Mouse (Mus musculus) common myeloid progenitor, adult 5-6 weeks (primary cell): ENCODE measurements around the gene Phf21a. TPM values are rescaled to one million over a fixed set of nuclear protein-coding genes. Genes with fewer than 3 reads are reported as not detected.

Experiments used
- ATAC-seq: replicated peaks from 2 replicates; pipeline ENCODE4 v1.8.0; 2016; ENCODE audit warnings: low read depth, mild to moderate bottlenecking, moderate TSS enrichment, inconsistent platforms; ENCODE audit not compliant: poor library complexity, severe bottlenecking
- total RNA-seq: library from RNA; stranded (forward); fragments of 200-1000, 187-1606 nt; gene quantifications from 2 replicates; pipeline ENCODE4 v1.2.3, GENCODE M21; 2017

Gene Phf21a
- total RNA-seq, 1 experiment from 2014 or later = 40.4 TPM

DNA sequence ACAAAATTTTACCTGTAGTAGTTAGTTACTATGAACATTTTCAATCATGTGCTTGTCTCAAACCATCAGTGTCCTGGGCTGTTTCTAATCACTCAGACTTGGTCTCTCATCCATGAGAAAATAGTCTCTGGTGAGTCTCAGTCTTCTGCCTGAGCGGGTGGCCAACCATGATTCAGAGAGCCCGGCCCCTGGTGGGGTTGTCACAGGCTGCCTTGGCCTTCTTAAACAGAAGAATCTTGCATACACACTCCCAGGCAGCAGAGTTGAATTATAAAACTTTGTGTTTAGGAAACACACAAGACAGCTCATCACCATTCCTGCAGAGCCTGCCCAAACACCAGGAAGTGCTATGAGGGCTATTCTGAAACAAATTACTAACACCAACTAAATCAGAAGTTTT lies 239.0 kb downstream of the Phf21a start:
- no peak for ATAC-seq

DNA sequence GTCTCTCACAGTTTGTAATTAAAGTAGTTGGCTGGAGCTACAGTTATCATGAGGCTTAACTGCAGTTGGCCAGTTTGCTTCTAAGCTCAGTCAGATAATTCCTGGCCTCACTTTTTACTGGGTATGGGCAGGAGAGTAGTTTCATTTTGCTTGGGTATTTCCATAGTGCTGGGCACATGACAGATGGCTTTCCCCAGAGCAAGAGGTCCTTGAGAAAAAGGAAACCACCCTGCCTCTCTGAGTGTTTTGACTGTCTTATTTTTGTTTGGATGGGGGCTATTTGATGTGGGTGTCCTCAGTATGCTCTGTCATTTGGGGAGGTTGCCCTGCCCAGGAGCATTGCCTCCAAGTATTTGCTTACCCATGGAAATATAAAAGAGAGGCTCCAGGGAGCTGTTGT lies 249.5 kb downstream of the Phf21a start:
- no peak for ATAC-seq

DNA sequence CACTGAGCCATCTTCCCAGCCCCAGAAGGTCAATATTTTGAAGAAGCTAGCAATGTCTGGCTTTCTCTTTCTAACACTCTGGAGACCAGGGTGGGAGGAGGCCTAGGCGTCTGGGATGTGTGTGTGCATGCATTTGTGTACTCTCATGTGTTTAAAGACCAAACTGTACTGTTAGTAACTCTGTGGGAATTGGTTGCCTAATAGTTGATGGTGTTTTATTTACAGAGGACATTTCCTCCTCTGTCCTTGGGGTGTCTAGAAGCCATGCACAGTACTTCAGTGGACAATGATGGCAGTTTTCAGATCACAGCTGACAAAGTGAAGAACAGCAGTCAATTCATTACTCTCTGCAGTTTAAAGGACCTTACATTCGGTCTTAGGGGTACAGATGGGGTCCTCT lies 254.3 kb downstream of the Phf21a start:
- no peak for ATAC-seq

DNA sequence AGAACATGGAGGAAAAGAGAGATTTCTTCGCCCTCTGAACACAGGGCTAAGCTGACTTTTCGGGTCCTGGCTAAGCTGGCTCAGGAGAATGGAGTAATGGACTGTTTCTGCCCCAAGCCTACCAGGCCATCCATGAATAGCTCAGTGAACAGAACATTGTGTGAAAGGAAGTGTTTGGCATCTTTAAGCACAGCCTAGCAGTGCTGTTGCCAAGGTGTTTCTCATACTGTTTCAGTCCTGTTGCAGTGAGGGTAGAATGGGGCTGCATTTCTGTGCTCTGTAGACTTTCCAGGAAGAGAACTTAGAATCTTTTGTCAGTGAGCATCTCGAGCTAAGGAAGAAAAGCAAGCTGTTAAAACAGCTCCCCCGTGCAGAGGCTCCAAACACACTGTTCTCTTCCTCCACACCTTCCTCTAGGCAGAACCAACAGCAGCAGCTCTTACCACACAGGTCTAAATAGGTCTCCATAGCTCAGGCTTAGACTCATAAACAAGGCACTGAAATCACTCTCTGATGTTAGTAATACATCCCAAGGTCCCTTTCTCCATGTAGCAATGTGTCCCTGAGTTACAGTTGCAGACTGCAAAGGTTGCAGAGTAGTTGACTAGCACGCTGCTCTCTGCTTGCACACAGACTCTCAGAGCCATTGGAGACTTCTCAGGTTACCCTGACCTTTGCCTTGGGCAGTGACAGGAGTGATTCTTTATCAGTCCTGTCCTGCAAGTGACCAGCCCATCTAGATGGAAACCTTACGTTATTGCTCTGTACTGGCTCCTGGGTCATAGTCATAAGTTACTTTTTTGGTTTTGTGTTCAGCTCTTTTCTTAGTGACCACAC lies 256.9 kb downstream of the Phf21a start:
- no peak for ATAC-seq

DNA sequence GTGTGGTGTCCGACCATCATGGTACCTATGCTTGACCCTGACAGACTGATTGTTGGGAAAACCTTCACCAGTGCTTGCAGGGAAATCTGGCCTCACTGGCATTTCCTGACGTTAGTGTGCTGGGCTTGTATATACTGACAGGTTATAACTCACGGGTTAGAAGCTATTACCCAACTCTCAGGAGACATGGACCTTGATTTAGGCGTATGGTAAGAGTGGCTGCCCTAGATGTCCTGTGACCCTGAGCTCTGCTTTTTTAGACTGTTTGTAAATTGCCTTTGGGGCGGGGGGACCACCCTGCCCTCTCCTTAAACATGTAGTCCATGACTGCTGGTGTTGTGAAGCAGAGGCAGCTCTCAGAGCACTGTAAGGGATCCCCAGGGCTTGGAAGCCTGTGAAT lies 257.8 kb downstream of the Phf21a start:
- ATAC-seq = no peak

DNA sequence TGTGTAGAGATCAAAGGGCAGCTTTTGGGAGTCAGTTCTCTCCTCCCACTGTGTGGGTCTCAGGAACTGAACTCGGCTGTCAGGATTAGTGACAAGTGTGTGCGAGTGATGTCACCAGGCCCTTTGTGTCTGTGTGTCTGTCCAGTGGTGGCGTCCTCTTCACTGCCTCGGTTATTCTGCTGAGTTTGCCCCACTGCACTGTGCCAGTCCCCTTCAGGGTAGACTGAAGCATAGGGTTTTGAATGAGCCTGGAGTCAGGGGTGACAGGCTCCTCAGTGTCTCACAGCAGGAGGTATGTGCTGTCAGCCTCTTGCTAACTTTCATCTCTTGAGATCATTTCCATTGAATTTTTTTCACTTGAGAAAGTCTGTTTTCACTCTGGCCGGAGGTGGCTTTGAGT lies 260.5 kb downstream of the Phf21a start:
- no peak for ATAC-seq

DNA sequence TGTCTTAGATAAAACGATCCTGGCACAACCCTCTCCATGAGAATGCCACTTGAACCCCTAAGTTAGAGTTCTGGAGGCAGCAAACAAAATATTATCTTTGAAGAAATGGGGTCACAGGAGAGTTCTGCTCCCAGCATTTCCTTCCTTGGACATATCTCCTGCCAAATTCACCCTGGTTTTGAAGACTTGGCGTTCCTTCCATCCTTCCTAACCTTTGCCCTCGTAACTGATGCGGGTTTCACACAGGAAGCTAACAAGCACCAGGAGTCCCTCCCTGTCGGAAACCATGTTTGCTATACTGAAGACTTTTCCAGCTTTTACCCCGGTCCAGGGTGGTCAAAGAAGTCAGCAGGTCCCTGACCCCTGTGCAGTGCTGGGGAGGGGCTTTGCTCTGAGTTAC lies 261.3 kb downstream of the Phf21a start:
- no peak for ATAC-seq

DNA sequence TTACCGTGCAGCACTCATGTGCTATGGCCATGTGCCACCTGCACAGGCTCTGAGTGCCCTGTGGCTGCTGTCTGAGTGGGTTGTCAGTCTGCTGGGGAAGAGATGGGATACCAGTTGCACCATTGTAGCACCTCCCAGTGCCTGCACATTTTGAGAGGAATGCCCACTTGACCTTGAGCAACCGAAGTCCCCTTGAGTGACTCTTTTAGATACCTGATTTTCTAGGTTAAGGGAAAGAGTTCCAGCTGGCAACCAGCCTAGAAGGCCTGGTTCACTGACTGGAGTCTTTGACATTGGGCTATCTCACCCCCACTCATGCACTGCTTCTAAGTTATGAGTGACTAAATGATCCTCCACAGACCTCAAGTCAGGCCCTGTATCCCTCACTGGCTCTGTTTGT lies 266.4 kb downstream of the Phf21a start:
- ATAC-seq = no peak

DNA sequence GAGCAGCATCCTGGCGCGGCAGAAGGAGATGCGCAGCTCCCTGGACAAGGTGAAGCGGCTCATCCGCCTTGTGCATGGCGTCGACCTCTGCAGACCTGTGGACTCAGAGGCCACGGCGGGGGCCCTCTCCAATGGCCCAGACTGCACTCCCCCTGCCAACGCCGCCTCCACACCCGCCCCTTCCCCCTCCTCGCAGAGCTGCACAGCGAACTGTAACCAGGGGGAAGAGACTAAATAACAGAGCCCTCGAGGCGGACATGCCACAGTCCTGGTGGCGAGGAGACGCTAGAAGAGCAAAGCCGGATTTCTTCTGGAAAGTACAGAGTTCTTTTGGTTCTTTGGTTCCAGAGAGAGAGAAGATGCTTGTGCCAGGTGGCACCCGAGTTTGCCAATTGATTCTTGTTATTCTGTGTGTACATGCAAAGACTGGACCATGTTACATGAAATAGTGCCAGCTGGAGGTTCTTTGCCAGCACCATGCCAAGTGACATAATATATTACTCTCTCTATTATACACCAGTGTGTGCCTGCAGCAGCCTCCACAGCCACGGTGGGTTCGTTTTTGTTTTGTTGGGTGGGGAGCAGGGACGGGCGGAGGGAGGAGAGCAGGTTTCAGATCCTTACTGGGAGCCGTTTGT lies 267.4 kb downstream of the Phf21a start:
- no peak for ATAC-seq

DNA sequence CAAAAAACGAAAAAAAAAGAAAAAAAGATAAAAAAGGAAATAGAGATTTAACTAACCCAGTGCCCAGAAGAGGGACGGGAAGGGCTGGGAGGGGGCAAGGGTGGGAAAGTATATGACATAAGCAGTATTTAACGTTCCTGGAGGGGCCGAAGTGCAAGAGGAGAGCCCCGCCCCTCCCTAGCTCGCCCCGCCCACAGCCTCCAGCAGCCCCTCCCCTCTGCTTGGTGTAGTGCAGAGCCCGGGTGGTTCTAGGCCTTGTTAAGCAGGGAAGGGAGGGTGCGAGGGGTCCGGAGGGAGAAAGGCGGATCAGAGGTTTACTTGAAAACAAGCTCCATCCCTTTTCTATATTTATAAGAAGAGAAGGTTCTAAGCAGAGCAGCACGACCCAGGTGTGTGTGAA lies 268.0 kb downstream of the Phf21a start:
- ATAC-seq = no peak

DNA sequence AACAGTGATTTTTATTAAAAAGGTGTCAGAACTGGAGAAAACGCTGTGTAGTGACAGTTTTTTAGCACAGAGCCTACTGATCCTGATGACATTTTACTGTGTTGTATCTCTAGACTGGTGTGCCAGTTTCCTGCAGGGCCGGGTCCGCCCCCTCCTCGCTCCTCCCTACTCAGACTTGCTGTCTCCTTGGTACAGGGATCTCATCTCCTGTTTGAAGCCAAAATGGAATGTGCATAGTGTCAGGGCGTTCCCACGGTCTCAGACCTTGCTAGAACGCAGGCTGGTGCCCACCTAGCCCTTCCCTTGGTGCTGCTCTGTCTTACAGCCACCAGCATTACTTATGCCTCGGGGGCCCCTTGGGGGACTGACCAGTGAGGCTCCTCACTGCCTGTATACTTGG lies 268.9 kb downstream of the Phf21a start:
- no peak for ATAC-seq

DNA sequence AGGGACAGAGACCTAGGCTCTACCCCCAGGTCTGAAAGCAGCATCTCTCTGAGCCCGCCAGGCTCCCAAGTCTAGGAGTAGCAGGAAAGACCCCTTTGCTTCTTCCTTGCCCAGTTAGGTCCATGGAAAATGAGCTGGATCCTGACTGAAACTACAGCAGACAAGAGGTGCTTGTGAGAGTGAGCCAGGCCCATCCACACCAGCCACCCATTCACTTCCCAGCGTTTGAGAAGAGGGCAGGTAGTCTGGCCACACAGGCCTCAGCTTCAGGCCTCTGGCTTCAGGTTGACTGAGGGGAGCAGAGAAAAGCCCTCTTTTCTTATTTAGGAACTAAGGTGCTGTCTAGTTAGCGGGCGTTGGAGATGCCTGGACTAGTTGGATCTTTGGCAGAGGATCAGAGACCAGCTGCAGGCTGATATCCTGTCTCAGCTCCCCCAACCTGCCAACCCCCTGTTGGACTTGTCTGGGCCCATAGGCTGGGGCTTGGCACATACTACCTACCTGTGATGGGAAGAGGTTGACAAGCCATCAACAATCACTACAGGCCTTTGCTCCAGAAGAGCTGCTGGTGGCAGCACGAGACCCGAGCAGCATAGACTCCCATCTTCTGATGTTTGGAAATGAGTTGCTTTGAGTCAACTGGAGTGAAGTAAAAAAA lies 269.8 kb downstream of the Phf21a start:
- no peak for ATAC-seq

DNA sequence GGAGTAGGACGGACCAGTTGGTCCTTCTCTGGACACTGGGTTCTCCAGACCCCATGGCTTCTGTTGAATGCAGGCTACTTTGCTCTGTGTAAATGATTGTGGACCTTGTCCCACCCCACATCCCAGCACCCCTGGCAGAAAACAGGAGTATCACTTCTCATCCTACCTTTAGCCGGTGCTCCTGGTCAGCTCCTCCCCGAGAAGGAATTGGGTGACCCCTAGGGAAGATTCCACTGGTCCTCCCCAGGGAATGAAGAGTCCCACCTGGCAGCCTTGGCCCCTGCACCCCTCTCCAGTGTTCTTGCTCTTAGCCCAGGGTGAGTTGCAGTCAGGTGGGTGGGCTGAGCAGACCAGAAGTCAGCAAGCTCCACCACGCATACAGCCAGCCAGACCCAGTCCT lies 271.2 kb downstream of the Phf21a start:
- no peak for ATAC-seq

DNA sequence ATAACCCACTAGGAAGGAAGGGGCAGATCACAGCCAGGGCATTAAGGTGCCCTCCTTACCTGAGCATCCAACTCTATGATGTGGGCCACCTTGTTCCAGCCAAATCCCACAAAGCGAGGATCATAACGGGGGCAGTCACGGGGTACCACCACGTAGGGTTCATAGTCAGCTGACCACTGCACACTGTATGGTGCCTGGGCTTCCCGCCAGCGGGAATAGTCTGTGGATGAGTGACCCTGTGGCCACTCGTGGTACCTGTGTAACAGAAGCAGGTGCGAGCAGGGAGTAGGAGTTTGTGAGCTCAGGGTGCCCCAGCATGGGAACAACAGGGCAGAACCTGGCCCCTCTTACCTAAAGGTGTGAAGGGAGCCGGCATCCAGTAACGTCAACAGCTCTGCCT lies 272.7 kb downstream of the Phf21a start:
- no peak for ATAC-seq

DNA sequence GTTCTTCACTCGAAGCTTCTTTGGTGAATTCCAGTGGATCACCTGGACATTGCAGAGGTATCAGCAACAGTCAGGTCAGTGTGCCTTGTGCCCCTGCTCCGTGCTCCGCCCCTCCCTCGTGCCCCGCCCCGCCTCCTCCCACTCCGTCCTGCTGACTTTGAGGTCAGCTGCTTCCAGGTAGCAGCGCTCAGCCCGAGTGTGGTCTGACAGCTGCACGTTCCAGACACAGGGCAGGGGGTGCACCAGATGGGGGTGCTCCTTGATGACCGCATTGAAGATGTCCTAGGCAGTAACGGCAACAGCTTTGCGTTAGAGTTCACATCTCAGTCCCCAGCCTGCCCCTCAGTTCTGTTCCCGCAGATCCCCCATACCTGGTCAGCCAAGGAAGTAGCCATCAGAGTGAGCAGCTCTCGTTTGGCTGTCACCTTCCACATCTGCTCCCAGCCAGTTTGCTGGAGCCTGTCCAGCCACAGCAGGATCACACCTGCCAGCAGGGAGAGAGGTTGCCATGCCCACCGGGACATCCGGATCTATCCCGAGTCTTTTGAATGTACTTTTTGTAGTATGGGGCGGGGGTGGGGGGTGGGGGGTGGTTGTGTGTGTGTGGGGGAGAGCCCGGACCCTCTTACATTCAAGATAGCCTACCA lies 274.6 kb downstream of the Phf21a start:
- ATAC-seq = no peak

DNA sequence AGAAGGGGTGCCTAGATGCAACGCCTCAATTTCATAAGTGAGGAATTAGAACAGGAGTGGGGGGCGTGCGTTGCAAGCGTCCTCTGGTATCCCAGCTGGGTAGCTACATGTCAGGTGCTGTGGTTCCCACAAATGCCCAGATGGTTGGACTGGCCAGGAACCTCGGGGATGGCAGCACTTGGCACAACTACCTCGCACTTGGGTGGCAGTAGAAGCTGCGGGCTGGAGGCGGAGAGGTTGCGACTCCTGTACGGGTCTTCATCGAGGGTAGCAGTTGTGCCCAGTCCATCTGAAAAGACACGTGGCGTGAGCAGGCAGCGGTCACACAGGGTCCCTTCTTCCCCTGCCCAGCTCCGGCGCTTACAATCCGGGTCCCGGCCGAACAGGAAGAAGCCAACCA lies 277.5 kb downstream of the Phf21a start:
- ATAC-seq = no peak

DNA sequence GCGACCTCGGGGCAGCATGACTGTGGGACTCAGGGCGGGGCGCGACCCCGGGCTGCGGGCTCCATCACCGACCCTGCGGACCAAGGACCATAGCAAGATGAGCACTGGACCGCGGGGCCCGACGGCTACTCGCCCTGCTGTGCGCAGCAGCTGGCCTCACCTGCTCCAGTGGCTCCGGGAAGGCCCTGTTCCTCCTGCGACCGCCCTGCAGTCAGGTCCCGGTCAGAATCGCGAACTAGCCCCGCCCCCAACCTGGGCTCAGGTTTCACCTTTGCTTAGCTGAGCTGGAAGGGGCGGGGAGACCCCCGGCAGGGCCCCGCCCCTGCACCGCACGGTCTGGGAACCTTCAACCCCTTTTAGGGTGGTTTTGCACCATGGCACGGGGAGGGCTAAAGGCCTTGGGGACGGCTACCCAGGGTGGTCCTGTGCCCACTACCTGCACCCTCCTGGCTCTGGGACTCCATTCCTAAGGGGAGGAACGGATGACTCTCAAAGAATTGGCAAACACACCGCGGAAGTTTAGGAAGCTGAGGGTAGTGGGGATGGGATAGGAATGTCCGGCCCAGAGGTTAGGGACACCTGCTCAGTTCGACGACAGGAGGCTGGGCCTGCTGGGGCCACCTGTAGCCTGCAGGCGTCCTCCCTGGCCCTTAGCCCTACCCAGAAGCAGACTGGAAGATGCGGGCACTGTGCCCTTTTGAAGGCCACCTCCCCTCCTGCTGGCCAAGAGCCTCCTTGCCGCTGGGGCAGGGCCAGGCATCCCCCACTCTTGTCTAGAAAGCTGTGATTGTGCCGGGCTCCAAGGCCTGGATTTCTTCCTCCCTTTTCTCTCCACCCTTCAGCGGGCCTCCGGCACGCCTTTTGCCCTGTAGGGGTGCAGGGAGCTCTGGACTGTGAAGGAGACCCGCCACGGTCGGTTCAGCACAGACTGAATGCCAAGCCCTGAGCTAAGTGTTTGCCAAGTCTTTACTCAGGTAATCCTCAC lies 278.2 kb downstream of the Phf21a start:
- ATAC-seq = no peak

DNA sequence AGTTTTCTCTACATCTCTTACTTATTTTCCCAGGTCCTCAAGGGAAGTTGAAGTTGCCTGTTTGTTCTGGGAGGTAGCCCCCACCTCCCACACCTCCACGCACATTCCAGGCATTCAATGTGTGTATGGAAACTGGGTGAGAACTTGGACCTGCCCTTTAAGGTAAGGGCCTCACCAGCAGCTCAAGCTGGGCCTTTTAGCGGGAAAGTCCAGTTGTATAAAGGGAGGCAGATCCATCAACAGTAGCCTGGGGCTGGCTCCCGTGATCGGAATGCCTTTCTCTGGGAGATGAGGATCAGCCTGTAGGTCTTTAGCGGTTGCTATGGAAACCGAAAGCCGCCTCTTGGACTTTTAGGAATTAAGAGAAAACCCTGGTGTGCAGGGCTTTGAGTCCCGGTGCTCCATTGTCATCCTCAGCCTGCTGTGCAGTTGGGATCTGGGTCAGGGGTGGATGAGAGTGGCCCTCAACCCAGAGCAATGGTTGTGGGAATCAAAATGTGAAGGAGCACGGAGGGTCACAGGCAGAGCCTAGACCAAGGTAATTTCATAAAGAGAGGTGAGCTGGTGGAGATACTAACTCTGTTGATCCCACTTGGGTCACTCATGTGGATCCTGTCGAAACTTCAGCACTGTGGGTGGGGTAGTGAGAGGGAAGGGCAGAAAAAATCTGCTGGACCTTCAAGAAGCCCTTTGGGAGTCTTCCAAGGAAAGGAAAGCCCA lies 279.2 kb downstream of the Phf21a start:
- ATAC-seq = no peak

DNA sequence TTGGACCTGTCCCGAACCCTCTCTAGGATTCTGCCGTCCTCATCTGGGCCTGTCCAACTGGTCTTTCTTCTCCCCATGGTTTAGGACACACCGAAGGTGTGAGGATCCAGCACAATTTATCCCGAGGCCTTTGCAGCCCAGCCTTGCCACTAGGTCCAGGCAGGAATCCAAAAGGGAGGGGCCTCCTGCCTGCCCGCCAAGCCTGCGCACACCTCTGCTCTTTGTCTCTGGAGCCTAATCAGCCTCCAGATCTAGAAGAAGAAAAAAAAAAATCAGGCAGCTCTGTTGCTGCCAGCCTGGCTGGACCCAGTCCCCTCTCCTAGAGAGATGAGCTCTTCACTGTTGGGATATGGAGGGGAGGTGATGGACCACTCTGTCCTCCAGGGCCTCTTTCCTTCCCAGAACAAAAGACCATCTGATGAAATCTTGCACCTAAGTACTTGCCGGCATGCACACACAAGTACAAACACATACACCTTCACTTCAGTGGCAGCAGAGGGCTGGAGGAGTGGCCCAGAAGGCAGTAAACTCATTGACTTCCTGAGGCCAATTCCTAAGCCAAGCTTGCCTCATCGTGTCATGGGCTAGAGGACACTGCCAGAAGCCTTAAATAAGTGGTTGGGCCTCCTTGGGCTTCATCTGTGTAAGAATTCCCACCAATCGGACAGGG lies 280.0 kb downstream of the Phf21a start:
- no peak for ATAC-seq
